Mouse (Mus musculus) frontal cortex, adult 2 months (tissue): ENCODE measurements around the gene Tjp1. TPM values are rescaled to one million over a fixed set of nuclear protein-coding genes. Genes with fewer than 3 reads are reported as not detected.
A peak's percentile ranks its signal among the peaks of the same experiment; 100 is the strongest.

ENCODE experiments used
- DNase-seq, 2 experiments: peaks; one replicate each; pipeline ENCODE4 v3.0.0; 2022; ENCODE audit warnings: low spot score in 1 of 2; ENCODE audit errors: extremely low spot score in 1 of 2
- polyA plus RNA-seq: library from polyadenylated mRNA; depleted of rRNA; stranded (reverse); fragments of >200 nt; gene quantifications from 2 replicates; pipeline ENCODE4 v1.2.3, GENCODE M21; 2012

The Tjp1 gene
- polyA plus RNA-seq, 1 experiment: 59.8 TPM

- DNase-seq: no peak
Observed at GRCm38 (mm10) chr7:65439518-65439917, 88.1 kb downstream of the Tjp1 start.

DNA sequence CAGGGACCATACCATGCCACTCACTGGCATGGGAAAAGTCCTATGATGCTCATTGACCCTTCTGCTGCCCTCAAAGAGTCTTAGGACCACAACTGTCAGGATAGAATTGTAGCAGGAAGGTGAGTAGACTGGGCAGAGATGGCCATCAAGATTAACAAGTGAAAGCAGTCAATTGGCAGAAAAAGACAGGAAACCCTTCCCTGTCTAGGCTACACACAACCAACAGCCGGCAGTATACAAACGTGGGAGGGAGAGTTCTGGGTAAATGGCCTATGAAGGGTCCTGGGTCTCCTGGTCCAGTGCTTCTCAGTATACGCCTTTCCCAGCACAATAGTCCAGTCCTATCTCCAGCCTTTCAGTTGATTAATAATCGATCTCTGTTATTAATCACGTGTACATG, 89.4 kb downstream of the Tjp1 start:
- no peak for DNase-seq

DNA sequence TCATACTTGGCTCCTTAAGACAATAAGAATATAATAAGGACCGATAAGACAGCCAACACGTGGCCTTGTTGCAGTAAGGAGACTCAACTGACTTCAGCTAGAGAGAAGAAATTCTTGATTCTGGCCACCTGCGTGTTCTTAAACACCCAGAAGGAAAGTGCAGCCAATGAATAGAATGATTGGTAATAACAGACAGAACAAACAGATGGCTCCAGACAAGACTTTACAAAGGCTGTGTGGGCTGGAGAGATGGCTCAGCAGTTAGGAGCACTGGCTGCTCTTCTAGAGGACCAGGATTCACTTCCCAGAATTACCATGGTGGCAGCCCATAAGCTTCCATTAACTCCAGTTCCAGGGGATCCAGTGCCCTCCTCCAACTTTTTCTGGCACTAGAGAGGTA, 90.7 kb downstream of the Tjp1 start:
- DNase-seq: peak in 1 of 2 experiments; percentile 65

GRCm38 (mm10) chr7:65431018-65431695, 96.4 kb downstream of the Tjp1 start:
- DNase-seq: no peak

GRCm38 (mm10) chr7:65430401-65430800, 97.2 kb downstream of the Tjp1 start:
- no peak for DNase-seq

DNA sequence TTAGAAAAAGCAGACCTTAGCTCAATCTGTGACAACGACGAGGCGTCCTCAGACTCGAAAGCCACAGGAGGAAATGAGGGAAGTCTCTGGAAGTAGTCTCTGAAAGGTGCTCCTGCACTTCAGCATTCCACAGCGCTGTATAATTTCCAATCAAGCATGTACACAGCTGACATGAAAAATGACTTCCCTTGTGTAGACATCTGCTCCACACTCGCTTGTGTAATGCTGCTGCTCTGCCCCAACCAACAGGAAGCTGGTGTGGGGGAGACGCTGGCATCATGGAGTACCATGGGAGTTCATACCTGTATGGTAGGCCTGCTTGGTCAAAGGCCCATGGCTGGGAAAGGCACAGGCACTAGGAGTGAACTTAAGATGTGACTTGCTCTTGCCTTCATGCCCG, 103.1 kb downstream of the Tjp1 start:
- no peak for DNase-seq

DNA sequence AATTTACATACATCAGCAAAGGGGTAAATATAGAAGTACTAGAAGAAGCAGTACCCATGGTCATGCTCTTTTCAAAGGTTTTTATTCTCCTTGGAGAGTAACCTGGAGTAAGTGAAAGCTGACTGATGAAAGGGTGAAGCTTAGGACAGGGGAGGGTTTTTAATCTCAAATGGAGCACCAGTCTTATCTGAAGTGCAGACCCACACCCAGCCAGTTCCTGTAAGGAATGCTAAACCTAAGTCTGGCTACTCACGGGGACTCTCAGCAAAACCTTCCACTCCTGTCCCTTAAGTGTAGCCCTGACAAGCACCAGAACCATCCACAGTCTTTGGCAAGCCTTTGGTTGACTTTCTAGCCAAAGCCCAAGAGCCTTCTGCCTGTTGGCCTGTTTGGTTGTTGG, 105.1 kb downstream of the Tjp1 start:
- no peak for DNase-seq

DNA sequence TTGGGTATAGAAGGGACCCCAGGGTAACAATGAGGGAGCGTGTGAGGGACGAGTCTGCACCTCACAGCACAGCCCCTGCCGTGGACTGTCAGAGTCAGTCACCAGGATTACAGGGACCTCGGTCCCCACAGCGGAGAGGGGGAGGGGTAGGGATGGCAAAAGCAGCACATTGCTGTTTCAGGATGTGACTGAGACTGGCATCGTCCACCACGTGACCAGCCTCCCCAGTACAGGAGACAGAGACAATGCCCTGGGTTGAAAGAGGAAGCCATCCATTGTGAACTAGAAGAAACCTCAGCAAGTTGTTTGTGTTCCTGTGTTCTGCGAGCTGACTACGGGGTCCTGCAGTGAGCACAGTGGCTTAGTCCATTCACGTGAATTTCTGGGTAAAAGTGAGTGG, 106.1 kb downstream of the Tjp1 start:
- DNase-seq: peak in 1 of 2 experiments; percentile 48

DNA sequence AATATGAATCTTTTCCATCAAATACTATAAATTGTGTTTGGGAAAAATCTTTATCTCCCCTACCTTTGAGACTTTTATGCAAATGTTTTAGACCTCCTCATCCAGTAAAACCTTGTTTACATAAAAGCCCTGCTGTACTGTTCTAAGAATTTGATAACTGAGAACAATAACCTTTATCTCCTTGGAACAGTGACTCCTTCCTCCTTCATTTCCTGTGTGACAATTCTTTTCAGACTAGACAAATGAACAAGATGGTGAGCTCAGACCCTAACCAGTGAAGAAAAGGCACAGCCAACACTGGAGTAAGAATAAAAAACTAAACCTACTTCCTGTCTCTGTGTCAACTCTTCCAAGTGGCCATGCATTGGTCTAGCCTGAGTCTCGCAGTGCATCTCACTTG, 107.7 kb downstream of the Tjp1 start:
- DNase-seq: no peak

GRCm38 (mm10) chr7:65419012-65419411, 108.6 kb downstream of the Tjp1 start:
- no peak for DNase-seq

DNA sequence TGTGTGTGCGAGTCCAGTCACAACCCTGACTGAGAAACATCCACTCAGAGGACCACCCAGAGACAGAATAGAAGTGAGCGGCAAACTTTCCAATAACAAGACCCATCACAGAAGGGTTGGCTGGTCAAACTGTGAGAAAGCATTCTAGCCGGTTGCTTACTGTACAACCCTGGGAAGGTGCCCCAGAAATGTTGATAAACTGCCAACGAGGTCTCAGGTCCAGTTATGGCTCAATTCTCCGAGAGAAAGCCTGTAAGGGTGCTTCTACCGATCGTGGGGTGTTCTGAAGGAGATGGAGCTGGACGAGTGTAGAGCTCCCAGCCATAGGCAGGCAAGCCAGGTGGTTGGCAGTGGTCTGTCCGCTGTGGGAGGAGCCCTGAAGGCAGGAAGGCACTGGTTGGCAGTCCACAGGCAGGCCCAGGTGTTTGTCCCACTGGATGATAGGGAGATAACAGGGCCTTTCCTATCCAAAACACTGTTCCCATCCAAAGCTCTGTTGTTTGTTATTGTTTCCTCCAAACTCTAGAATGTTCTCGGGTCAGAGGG, 109.1 kb downstream of the Tjp1 start:
- DNase-seq: no peak

DNA sequence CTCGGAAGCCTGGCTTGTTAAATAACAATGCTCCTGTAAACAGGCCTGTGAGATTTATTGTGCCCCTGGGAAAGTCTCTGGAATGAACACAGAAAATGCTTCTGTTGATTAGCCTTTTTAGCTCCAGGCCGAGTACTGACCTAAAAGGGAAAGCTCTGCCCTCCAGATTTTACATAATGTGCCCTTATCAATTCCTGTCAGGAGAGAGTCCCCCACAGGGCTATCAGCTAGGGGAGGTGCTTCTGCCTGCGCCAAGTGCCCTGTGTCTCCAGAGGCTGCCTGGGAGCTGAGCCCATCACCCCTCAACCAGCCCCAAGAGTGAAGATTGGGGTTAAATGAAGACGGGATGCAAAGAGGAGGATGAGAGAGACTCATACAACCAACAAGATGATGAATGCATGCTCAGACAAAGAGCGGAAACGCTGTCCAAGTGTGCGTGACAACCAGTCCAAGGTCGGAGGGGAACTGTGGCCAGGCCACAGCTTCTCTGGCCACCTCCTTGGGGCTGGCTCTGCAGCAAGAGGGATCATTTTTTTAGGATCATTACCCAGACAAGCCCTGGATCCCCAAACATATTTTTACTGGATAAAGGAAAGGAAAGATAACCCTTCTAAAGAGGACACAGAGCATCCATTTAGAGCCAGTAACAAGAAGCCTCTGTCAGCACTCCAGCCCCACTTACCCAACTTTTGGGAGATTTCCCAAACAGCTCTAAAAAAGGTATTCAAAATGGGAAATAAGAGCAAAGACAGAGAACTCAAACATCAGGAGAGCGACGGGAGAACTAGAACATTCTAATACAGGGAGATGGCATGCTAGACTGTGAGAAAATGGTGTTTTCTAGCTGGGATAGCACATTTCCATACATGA, 110.1 kb downstream of the Tjp1 start:
- DNase-seq: peak in 1 of 2 experiments; percentile 48

DNA sequence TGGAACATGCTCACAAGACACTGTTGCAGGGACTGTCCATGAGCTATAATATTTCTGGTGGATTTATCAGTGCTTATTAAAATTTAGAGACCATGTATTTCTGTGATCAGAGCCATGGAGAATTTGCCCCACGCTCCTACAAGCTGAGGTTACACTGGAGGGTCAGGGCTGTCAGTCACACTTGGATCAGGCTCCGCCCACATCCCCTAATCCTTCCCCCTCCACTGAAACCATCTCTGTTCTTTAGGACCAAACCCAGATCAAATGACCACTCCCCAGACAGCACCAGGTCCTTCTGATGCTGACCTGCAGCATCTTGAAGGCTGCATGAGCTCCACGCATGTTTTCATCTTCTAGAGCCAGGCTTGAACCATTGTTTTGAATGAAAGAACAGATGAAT, 111.1 kb downstream of the Tjp1 start:
- no peak for DNase-seq

- peak in 1 of 2 experiments; percentile 67 for DNase-seq
Observed at GRCm38 (mm10) chr7:65413946-65414945, 113.3 kb downstream of the Tjp1 start.

GRCm38 (mm10) chr7:65410668-65411067, 116.9 kb downstream of the Tjp1 start:
- DNase-seq: peak in 1 of 2 experiments; percentile 70

GRCm38 (mm10) chr7:65406427-65406826, 121.2 kb downstream of the Tjp1 start:
- no peak for DNase-seq

- DNase-seq: no peak
Observed at GRCm38 (mm10) chr7:65402516-65402915, 125.1 kb downstream of the Tjp1 start.

GRCm38 (mm10) chr7:65401622-65402021, 126.0 kb downstream of the Tjp1 start:
- no peak for DNase-seq

DNA sequence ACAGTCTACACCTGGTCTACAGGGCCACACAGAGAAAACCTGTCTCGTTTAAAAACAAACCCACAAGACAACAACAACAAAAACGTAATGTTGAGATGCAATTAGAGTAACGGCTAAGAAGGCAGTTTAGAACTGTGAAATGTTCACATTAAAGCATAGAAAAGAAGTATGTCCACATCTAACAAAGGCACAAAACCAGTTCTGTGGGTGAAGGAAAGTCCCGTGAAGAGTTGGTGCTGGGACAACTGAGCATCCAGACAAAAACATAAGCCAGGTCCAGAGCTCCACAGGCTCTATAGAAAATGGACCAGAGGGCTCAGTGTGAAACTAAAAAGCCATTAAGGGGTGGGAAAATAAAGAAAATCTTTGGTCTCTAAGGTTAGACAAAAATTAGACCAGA, 131.7 kb downstream of the Tjp1 start:
- no peak for DNase-seq

- no peak for DNase-seq
Observed at GRCm38 (mm10) chr7:65395166-65395565, 132.4 kb downstream of the Tjp1 start.
